Mouse (Mus musculus): ENCODE data around the gene Ccdc116.
"Not testable (repeated sequence)": the region's sequence is repeated elsewhere in the genome, so short reads cannot be mapped to it uniquely, and the experiment has no call there.

Gene Ccdc116

DNA sequence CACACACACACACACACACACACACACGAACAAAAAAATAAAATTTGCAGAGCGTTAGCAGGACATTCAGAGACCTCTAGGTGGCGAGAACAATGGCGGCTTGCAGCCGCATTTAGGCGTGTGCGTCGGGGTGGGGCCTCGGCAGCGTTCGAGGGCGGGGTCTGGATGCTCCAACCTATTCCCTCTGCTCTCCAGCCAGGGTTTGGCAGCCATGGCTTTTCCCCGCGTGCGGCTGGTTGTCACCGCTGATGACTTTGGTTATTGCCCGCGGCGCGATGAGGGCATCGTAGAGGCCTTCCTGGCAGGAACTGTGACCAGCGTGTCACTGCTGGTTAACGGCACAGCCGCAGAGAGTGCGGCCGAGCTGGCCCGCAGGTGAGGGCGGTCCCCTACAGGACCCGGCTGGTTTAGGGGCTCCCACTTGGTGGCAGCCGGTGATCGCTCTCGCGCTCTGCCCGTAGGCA is at the start of gene Ccdc116:
Ccdc116 (minus strand) TSS at position 458 of the 464 bp plus-strand sequence.
- DNase-seq (ENCODE audit: low spot score): peak; percentile 17

DNA sequence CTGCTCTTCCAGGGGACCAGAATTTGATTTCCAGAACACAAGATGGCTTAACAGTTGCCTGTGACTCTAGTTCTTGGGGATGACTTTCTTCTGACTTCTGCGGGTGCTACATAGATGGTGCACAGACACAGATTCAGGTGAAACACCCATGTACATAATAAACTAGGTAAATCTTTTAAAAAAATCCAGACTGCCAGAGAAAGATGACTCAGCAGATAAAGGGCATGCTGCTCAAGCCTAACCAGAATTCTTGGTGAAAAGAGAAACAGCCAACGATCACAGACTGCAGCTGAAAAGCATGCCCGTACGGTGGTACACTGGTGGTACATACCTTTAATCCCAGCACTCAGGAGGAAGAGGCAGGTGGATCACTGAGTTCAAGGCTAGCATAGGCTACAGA is 46.8 kb upstream of the Ccdc116 start:
- DNase-seq (ENCODE audit: low spot score): no peak

DNA sequence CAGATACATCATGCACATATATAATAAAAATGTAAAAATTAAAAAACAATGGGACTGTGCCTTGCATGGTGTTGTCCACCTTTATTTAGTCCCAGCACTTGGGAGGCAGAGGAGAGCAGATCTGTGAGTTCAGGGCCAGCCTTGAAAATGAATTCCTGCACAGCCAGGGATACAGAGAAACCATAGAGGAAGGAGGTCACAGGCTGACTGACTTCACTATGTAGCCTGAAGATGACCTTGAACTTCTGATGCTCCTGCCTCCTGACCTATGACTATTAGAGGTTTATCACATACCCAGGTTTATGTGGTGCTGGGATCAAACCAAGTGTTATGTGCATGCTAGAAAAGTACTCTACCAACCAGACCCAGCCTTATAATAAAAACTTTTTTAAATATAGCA is 38.4 kb upstream of the Ccdc116 start:
- no peak for DNase-seq (ENCODE audit: low spot score)

DNA sequence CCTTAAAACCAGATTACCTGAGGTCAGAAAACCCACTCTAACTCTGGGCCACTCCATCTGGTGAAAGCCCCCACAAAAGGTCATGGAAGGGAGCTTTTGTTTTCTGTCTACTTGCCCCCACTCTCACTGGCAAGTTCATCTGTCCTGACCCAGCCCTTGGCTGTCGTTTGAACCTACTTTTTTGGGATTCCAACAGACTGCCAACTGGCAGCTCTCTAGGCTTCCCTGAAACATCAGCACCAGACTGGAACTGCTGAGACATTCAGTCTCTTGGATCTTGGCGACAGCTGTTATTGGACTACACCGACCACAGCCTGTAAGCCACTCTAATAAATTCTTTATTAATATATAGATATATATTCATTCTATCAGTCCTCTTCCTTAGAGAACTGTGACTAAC is 36.0 kb upstream of the Ccdc116 start:
- DNase-seq (ENCODE audit: low spot score): no peak

DNA sequence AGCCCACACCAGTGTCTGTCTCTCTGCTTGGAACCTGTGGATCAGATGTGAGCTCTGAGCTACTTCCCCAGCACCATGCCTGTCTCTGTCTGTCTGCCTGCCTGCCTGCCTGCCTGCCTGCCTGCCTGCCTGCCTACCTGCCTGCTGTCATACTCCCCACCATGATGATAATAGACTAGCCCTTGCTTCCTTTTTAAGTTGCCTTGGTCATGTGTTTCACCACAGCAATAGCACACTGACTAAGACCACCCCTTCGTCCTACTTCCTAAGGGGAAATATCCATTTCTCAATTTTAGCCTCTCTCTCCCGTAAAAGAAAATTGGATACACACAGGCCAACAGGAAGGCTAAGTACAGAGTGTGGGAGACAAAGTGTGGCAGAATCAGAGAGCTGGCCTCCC is 35.1 kb upstream of the Ccdc116 start:
- no peak for DNase-seq (ENCODE audit: low spot score)

DNA sequence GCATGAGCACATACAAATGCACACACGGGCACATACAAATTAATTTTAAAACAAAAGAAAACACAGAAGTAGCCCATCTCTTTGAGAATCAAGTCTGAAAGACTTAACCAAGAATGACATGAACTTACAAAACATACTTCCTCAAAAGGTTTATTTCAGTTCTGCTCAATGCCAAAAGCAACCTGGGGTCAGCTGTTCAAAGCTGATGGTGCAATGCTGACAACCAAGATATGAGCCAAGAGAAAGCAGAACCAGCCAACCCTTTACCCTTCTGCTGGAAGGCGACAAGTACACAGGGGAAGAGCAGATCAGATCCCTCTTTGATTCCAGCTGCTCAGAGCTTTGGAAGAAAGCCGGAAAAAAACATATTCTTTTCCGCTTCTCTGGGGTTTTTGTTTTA is 34.4 kb upstream of the Ccdc116 start:
- no peak for DNase-seq (ENCODE audit: low spot score)

DNA sequence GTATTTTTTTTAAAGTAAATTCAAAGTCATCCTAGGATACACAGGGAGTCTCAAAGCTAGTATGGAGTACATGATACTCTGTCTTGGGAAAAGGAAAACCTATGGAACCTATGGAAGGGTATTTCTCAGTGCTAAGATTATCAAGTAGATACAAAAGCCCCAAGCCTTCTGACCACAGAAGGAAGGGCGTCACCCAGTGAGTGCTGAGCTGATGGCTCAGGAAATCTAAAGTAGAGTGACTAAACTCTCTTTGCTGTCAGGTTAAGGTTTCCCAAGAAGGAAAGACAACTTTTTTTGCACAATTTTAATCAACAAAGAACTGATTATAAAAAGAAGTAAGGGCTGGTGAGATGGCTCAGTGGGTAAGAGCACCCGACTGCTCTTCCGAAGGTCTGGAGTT is 32.7 kb upstream of the Ccdc116 start:
- DNase-seq (ENCODE audit: low spot score): no peak

DNA sequence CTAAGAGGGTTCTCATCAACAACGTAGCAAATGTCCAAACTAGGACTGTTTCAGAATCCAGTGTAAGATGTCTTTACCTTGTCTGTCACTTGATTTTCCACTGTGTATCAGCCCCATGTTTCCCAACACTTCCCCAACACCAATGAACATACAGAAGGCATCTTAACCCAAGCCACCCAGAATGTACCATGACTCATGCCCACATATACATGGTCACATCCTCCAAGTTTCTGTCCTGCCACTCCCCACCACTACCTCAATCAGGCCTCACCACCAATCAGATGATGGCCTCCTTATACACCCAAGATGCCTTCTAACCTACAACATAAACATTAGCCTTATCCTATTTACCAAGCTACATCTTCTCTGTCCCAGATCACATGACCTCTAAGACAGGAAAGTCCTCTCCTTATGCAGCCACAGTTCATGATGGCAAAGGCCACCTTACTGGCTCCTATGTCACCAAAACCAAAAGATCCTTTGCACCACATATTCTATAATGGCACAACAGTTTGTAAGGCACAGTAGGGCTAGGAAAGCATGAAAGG is 30.7 kb upstream of the Ccdc116 start:
- DNase-seq (ENCODE audit: low spot score): no peak

DNA sequence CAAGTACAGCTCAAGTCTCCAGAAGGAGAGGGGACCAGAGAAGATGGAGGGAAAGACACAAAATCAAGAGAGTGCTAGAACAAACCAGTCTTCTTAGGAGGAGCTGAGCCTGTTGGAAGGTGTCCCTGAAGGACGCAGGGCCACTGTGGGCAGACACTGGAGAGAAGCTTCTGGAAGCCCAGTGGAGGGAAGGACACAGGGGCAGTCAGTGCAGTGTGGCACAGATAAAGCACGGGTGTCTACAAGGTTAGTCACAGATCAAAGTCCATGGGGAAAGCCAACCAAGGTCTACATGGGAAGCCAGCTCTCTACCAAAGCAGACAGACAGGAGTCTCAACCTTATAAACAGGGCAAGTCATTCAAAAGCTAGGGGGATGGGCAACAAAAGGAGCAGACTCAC is 28.7 kb upstream of the Ccdc116 start:
- DNase-seq (ENCODE audit: low spot score): no peak

DNA sequence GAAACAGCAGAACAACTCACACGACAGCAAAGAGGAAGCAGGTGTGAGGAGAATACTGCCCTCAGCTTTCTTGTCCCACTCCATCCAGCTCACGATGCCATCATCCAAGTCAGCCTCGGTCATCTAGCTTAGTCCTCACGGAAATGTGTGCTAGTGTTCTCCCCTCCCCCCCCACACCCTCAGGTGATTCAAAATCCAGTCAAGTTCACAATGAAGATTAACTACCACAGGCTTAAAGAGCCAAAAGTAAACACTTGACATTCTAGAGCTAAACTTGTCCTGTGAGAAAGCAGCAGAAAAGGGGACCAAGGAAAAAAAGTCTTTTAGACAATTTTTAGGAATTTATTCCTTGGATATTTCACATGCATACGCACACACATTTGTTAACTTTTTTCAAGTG is 21.0 kb upstream of the Ccdc116 start:
- no peak for DNase-seq (ENCODE audit: low spot score)

DNA sequence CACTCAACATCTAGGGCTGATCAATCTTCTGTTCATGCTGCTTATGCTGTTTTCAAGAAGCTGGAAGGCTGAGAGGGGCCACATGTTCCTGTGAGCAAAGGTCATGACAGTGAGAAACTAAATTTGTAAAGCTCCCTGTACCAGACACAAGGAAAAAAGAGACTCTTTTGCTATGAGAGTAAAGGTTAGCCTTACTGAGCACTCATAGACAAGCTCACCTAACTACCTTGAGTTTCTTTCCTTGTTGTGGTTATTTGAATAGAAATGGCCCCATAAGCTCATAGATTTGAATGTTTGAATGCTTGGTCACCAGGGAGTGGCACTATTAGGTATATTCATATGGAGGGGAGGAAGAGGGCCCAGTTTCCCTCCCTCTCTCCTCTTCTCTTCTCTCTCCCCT is 20.1 kb upstream of the Ccdc116 start:
- no peak for DNase-seq (ENCODE audit: low spot score)

DNA sequence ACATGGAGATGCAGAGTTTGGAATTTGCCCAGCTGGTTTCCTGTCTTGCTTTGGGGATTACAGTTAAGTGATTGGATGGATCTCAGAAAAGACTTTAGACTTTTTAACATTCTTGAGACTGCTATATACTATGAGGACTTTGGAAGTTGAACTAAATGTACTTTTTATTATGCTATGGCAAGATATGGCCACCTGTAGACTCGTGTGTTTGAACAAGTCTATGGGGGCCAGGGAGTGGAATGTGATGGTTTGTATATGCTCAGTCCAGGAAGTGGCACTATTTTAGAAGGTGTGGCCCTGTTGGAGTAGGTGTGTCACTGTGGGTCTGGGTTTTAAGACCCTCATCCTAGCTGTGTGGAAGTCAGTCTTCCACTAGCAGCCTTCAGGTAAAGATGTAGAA is 18.4 kb upstream of the Ccdc116 start:
- not testable (repeated sequence) for DNase-seq (ENCODE audit: low spot score)

DNA sequence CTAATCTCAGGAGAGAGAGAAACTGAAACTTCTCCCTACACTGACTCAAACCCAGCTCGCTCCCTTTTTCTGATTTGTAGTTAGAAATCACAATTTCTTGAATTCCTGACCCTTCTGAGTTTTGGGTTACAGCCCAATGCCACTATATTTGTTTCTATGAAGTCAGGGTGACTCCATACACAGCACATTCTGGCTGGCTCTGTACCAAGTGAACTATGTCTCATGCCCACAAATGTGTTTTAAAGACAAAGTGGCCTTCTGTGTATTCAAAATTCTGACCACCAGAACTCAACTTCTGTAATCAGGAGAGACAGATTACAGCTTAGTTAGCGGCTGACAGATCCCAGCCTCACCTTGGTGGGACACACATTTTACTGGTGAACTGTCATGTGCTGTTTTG is 7.3 kb upstream of the Ccdc116 start:
- no peak for DNase-seq (ENCODE audit: low spot score)

DNA sequence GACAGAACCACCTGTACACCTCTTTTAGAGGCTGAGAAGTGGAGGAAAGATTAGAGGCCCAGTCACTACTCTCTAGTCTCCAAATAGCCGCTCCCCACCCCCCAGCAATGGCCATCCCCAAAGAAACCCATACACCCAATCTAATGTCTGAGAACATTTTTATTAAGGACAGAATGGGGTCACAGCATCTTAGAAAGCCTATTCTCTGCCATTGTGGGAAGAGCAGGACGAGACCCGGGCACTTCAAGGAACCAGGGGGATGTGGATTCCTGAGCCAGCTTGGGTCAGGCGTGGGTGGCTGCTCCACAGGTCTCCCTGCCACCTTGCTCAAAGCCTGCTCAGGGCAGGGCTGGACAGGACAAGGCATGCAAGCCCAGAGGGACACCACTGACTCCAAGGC is 4.8 kb upstream of the Ccdc116 start:
- no peak for DNase-seq (ENCODE audit: low spot score)

DNA sequence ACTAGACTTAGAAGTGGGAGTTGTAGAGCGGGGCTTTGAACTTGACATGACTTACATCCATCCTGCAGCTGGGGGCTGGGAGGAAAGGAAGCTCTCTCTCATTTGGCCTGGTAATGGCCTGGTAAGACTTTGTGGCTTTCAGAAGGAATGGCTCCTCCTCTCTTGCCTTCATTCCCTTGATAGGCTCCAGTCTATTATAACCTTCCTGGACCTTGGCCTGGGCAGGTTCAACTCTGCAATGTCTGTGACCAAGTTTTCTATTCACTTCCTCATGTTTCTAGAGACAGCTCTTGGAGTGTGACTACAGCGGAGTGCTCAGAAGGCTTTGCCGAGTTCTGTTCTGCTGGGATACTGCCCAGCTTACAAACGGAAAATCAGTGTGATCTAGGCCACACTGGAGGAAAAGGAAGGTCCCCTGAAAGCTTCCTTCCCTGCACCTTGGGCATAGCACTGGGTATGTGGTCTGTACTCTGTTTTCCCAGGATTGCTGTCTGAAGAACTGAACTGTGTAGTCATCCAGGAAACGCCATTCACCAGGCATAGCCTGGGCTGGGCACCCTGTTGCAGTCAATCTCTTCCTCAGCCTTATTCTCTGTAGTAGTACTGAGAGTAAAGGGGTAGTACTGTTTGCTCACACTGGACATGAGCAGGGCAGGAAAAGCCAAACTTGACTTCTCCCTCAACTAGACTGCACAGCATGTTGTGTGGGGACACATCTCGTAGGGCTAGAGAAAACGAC is 3.7 kb upstream of the Ccdc116 start:
- DNase-seq (ENCODE audit: low spot score): no peak

DNA sequence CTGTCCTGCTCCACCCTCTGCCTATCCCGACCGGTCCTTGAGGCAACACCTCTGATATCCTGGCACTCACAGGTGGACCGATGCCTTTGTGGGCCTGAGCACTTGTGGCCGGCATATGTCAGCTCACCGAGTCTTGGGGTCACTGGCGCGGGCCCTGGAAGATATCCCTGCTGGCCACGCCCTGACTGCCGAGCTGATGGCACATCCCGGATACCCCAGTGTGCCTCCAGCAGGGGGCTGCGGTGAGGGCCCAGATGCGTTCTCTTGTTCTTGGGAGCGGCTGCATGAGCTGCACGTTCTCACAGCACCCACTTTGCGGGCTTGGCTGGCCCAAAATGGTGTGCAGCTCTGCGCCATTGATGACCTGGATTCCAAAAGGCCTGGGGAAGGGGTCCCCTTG is 1.1 kb upstream of the Ccdc116 start:
- no peak for DNase-seq (ENCODE audit: low spot score)

DNA sequence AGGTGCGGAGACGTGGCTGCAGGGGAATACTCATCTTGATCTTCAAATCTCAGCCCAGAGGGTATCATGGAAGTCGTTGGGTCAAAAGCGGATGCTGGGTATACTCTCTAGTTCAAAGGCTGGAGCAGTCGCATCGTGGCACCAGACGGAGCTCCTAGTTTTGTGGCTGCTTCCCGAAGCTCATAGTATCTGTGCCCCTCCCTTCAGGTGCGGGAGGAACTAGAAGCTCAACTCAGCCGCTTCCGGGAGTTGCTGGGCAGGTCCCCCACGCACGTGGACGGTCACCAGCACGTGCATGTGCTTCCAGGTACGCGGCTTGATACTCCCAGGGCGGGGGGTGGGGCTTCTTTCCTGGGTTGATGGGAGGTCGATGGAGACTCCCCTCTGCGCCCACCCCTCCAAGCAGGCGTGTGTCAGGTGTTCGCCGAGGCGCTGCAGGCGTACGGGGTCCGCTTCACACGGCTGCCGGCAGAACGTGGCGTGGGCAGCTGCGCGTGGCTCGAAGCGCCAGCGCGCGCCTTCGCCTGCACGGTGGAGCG is 431 bp upstream of the Ccdc116 start:
- DNase-seq (ENCODE audit: low spot score): no peak

DNA sequence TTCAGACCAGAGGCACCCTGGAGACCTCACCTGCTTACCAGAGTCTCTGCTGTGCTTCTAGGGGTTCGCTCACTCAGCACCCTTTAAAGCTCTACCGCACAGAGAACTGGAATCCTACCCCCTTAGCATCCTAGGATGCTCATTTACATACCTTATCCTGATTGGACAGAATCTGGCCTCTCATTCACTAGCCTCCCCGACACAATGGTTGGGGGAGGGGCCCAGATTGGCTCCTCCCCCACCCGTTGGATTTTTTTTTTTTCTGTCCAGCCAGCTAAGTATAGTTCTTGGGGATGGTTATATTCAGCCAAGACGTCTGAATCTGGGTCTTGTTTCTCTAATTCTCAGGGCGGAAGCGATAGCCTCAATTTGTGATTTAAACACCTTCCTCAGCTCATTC is 2.7 kb downstream of the Ccdc116 start, which contains the start of gene Ydjc:
Ydjc (plus strand) TSS at position 283 of the 400 bp plus-strand sequence.
- DNase-seq (ENCODE audit: low spot score): no peak

DNA sequence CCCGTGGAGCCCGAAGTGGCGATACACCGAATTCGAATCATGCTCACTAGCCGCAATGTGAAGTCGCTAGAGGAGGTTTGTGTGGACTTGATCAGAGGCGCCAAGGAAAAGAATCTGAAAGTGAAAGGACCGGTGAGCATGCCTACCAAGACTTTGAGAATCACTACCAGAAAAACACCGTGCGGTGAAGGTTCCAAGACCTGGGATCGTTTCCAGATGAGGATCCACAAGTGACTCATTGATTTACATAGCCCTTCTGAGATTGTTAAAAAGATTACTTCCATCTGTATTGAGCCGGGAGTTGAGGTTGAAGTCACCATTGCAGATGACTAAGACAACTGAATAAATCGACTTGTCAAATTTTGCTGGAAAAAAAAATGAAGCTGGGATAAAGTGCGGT is 9.7 kb downstream of the Ccdc116 start:
- no peak for DNase-seq (ENCODE audit: low spot score)

DNA sequence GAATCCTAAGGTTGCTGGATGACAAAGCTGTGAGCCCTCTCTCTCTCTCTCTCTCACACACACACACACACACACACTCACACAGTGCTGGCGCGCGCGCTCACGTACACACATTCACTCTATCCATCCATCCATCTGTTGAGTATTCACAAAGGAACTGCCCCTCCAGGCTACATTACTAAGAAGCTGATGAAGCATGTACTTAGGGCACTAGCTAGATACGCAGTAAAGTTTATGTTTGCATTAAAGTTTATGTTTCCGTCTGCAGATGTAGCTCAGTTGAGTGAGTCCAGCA is 14.2 kb downstream of the Ccdc116 start:
- no peak for DNase-seq (ENCODE audit: low spot score)

DNA sequence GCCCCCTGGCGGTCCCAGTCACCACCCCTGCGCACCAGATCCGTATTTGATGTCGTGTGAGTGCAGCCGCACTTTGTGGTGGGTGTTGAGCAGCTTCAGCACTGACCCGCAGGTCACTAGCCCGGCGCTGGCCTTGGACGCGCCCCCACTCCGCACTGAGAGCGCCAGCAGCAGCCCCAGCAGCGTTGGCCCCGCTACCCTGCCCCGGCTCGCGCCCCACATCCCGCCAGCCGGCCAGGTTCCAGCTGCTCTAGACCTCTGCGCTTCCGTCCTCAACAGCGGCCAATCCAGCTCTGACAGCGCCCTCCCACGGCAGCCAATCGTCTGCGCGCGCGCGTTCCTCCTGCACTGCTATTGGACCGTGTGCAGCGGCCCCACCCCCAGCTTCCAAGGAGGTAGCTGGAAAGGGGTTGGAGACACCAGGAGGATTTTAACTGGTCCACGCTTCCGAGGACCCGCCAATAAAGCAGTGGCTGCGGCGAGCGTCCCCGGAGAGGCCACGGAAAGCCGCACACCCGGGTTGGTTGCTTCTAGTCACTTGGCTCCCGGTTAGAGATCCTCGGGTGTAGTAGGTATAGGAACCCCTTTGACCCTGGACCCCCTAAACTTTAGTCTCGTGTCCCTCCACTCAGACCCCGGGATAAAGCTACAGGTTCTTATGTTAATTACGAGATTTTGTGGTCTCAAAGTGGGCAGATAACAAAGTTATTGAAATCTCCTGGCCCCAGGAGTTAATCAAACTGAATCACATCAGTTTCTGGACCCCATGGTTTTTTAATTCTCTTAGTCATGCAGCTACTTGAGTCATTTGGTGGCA is 14.7 kb downstream of the Ccdc116 start, which contains the start of gene Sdf2l1:
Sdf2l1 (minus strand) TSS at position 295 of the 817 bp plus-strand sequence.
- DNase-seq (ENCODE audit: low spot score): peak; percentile 83

DNA sequence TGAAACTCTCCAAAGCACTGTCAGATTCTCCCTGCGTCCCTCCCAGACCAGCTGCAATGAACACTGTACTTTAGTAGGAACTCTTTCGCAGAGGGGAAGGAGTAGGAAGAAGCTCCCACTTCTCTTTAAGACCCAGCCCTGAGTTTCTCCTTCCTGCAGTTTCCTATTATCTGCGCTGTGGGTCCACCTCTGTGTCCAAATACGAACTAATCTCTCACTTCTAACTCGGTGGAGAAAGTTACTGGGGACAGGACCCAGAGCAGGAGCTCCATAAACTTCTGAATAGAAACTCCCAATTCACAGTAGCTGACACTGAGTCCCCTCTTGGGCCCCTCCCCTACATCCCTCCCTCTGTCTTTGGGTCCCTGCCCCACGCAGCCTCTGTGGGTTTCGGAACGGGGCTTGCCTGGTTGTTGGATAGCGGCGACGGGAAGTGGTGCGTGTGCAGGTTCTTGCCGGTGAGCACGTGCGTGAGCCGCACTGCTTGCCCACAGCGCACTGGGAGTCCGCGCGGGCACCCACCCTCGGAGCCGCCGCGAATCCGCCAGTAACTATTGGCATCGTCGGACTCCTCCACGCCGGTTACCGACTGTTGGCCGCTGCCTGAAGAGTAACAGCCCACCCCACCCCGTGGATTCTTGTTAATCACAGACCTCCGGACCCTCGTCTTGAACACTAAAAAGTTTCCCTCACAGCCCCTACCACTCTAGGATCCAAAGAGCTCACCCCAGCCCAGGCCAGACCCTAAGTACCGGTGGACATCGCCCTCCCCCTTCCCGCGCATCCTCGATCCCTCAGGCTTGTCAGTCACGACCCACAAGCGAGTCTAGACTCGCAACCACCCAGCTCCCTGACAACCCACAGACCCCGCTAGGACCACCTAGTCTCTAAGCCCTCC is 15.6 kb downstream of the Ccdc116 start:
- peak; percentile 9 for DNase-seq (ENCODE audit: low spot score)
